Mouse (Mus musculus): Measurements from ENCODE around the gene Ddx43.

GRCm38 (mm10) chr9:78355611-78356010 is 40.0 kb upstream of the Ddx43 start, which contains the start of gene Gsta2:
- TF ChIP-seq CTCF (IDR thresholded peaks at IDR 0.05; ENCODE audit: borderline replicate concordance, insufficient read depth, low read depth, low read length) (no peak), POLR2A (IDR thresholded peaks at IDR 0.05; ENCODE audit: borderline replicate concordance, insufficient read depth, low read length) (no peak)

All from cerebellum, adult 2 months (tissue).